Mouse (Mus musculus): ENCODE data around the gene 1600014C23Rik.

DNA sequence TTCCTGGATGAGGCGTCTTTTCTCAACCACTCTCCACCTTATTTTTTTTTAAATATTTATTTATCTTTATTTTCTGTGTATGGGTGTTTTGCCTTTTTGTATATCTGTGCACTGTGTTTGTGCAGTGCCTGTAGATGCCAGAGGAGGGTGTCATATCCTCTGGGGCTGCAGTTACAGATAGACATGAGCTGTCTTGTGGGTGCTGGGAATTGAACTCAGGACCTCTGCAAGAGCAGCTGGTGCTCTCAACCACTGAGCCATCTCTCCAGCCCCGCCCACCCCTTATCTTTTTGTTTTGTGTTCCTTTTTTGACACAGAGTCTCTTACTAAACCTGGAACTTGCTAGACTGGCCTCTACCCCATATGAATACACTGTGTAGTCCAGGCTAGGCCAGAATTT lies 6.2 kb downstream of the 1600014C23Rik start:
- TF ChIP-seq CTCF (IDR thresholded peaks at IDR 0.05; ENCODE audit: extremely low read depth, insufficient read depth, insufficient read length, insufficient replicate concordance) (no peak), POLR2A (IDR thresholded peaks at IDR 0.05; ENCODE audit: low read depth, low read length) (no peak)

Data from spleen, adult 2 months (tissue).